Mouse (Mus musculus): ENCODE measurements around the gene Klf12.

DNA sequence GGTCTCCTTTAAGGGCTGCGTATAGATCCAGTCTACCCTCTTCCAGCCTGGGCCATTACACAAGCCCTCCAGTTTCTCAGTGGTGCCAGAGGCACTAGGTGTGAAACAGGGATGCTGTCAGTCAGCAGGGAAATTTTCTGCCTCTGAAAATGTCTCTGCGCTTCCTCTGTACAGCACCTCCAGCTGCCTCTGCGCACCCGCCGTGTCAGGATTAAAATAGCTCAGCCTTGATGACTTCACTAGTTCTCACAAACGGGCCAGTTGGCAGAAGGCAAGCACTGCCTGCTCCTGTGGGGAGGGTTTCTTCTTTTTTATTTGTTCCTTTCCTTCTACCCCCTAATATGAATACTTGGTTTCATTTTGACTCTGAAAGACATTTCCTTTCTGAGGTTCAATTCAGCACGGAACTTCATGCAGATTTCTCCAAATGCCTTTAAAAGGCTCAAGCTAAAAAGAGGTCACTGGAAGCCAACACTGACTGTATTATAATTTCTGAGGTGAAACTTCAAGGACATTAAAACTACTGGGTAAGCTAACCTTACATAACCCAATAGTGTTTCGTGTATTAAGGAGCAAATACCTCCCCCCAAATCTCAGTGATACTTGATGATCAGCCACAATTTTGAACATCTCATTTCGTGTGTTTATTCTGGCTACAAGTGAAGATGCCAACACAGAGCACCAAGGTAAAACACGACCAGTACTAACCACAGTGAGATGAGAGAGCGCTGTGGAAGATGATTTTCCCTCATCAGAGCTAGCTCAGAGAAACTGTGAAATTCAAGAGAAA, 73.2 kb downstream of the Klf12 start:
- TF ChIP-seq POLR2A (IDR thresholded peaks at IDR 0.05; ENCODE audit: insufficient read length, low read depth) (no peak), TCF12 (IDR thresholded peaks at IDR 0.05; ENCODE audit: insufficient read depth, poor library complexity, severe bottlenecking) (no peak), POLR2AphosphoS2 (IDR thresholded peaks at IDR 0.05; ENCODE audit: insufficient read length, low read depth) (no peak), MAX (IDR thresholded peaks at IDR 0.05; ENCODE audit: low read depth) (no peak), MYOD1 (IDR thresholded peaks at IDR 0.05; ENCODE audit: control insufficient read depth in 1 of 3, insufficient read length in 2 of 3, low read depth in 2 of 3) (no peak), E2F4 (IDR thresholded peaks at IDR 0.05; ENCODE audit: insufficient read depth) (no peak), USF1 (IDR thresholded peaks at IDR 0.05; ENCODE audit: low read depth) (no peak), TCF3 (IDR thresholded peaks at IDR 0.05; ENCODE audit: insufficient read length, low read depth) (no peak), SRF (IDR thresholded peaks at IDR 0.05; ENCODE audit: control insufficient read depth, insufficient read length, low read depth) (no peak), CEBPB (IDR thresholded peaks at IDR 0.05; ENCODE audit: insufficient read depth, poor library complexity, severe bottlenecking) (no peak)
